Mouse (Mus musculus) C2C12 (cell line): ENCODE measurements at regions not wholly inside any gene's neighbourhood (a gene's known extent, or its start where the extent isn't known, plus 50 kb on each side); places are given as distances from the start of the nearest gene placed in this dataset.

Source experiments
- H3K27me3 ChIP-seq: one replicate; pipeline ENCODE4 v1.6.1; 2011; ENCODE audit not compliant: control insufficient read depth, insufficient read depth, insufficient read length
- H3K36me3 ChIP-seq: one replicate; pipeline ENCODE4 v1.6.1; 2011; ENCODE audit not compliant: control insufficient read depth, insufficient read depth
- H3K4me3 ChIP-seq: one replicate; pipeline ENCODE4 v1.5.1; 2011; ENCODE audit warnings: mild to moderate bottlenecking, control low read depth; ENCODE audit not compliant: poor library complexity, insufficient read depth, severe bottlenecking
- H3K79me2 ChIP-seq: one replicate; pipeline ENCODE4 v1.6.1; 2011; ENCODE audit not compliant: control insufficient read depth, insufficient read depth
- H3K79me3 ChIP-seq: one replicate; pipeline ENCODE4 v1.6.1; 2011; ENCODE audit warnings: low read depth, control low read depth
- H3ac ChIP-seq: one replicate; pipeline ENCODE3; 2011; ENCODE audit warnings: low read depth; ENCODE audit not compliant: control insufficient read depth, insufficient read length
- CEBPB ChIP-seq: IDR thresholded peaks from one replicate; pipeline ENCODE4 v1.6.1; 2011; ENCODE audit warnings: low read depth, mild to moderate bottlenecking, control low read depth, moderate library complexity
- CTCF ChIP-seq: IDR thresholded peaks from one replicate; pipeline ENCODE4 v1.5.1; 2011; ENCODE audit not compliant: control insufficient read depth, insufficient read depth, insufficient read length
- FOSL1 ChIP-seq: IDR thresholded peaks from one replicate; pipeline ENCODE4 v1.8.0; 2011; ENCODE audit warnings: mild to moderate bottlenecking, low read length; ENCODE audit not compliant: poor library complexity, insufficient read depth, severe bottlenecking
- MAX ChIP-seq: IDR thresholded peaks from one replicate; pipeline ENCODE4 v1.6.1; 2011; ENCODE audit warnings: mild to moderate bottlenecking, control low read depth
- MYOD1 ChIP-seq: IDR thresholded peaks from one replicate; pipeline ENCODE4 v1.6.1; 2011; ENCODE audit warnings: low read depth; ENCODE audit not compliant: control insufficient read depth, insufficient read length
- MYOG ChIP-seq: IDR thresholded peaks from one replicate; pipeline ENCODE4 v1.6.1; 2011; ENCODE audit not compliant: control insufficient read depth, insufficient read length; ENCODE audit errors: extremely low read depth
- USF1 ChIP-seq: IDR thresholded peaks from one replicate; pipeline ENCODE4 v1.6.1; 2011; ENCODE audit warnings: low read depth, mild to moderate bottlenecking, control low read depth, moderate library complexity

- Histone ChIP-seq H3K36me3 (no peaks in the 10 kb centered on the region), H3K79me2 (no peaks in the 10 kb centered on the region), H3K27me3 (no peaks in the 10 kb centered on the region), H3ac (no peak overlapping the region), H3K79me3 (no peaks in the 10 kb centered on the region), H3K4me3 (no peak overlapping the region)
- TF ChIP-seq MYOD1, result no peak
- no peak for TF ChIP-seq CTCF
Observed at GRCm38 (mm10) chr13:107923129-107924114, 120.8 kb upstream of the Smim15 start.

DNA sequence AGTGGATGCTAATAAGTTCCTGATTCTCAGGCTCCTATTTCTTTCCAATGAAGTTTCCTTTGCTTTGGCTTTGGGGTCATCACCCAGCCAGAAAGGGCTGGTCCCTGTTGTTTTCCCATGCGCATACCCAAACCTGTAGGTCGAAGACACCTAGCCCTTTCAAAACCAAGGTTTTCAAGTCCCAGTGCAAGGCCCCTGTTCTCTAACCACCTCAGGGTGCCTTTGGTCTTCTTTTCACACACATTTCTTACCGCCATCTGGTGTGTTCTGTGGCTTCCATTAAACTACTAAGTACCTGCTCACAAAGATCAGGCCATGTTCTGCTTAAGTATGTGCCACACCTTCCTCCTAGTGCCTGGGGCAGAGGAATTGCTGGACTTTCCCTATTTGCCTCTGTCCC lies 124.8 kb upstream of the Smim15 start:
- Histone ChIP-seq H3ac (no peak overlapping the region), H3K27me3 (no peaks in the 10 kb centered on the region), H3K79me2 (no peaks in the 10 kb centered on the region), H3K79me3 (no peaks in the 10 kb centered on the region), H3K4me3 (no peak overlapping the region), H3K36me3 (no peaks in the 10 kb centered on the region)
- no peak for TF ChIP-seq FOSL1
- no peak for TF ChIP-seq MYOG
- no peak for TF ChIP-seq USF1
- no peak for TF ChIP-seq CTCF
- no peak for TF ChIP-seq MAX
- TF ChIP-seq MYOD1, result no peak

- H3K4me3 ChIP-seq, result no peak overlapping the region
- no peaks in the 10 kb centered on the region for H3K36me3 ChIP-seq
- no peaks in the 10 kb centered on the region for H3K79me3 ChIP-seq
- no peaks in the 10 kb centered on the region for H3K27me3 ChIP-seq
- no peaks in the 10 kb centered on the region for H3K79me2 ChIP-seq
- TF ChIP-seq CEBPB (no peak), MYOG (no peak)
- no peak overlapping the region for H3ac ChIP-seq
Observed at GRCm38 (mm10) chr13:107918478-107918877, 125.8 kb upstream of the Smim15 start.

DNA sequence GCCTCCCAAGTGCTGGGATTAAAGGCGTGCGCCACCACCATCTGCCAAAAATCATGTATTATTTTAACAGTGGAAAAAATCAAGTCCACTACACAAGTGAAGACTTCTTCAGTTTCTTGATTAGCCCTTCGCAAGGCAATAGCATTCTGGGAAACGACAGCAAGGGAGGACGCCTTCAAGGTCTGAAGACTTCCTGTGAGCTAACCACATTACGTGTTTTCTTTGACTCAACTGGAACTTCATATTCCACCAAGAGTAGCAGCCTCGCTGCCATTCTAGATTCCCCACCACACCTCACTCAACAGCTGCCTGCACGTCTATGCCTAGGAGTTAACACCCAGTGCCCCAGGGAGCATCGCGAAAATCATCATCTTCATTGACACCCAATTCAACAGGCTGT lies 126.2 kb upstream of the Smim15 start:
- Histone ChIP-seq H3ac (no peak overlapping the region), H3K79me3 (no peaks in the 10 kb centered on the region), H3K36me3 (no peaks in the 10 kb centered on the region), H3K27me3 (no peaks in the 10 kb centered on the region), H3K4me3 (no peak overlapping the region), H3K79me2 (no peaks in the 10 kb centered on the region)
- TF ChIP-seq FOSL1 (no peak), CTCF (no peak), MYOG (no peak), CEBPB (no peak), MYOD1 (no peak), USF1 (no peak), MAX (no peak)

GRCm38 (mm10) chr13:107917564-107917963 lies 126.7 kb upstream of the Smim15 start:
- H3K4me3 ChIP-seq, result no peak overlapping the region
- no peaks in the 10 kb centered on the region for H3K27me3 ChIP-seq
- TF ChIP-seq USF1 (no peak), MYOG (no peak), CEBPB (no peak), FOSL1 (no peak), CTCF (no peak), MYOD1 (no peak), MAX (no peak)
- no peaks in the 10 kb centered on the region for H3K79me2 ChIP-seq
- H3K79me3 ChIP-seq, result no peaks in the 10 kb centered on the region
- no peak overlapping the region for H3ac ChIP-seq
- H3K36me3 ChIP-seq, result no peaks in the 10 kb centered on the region

DNA sequence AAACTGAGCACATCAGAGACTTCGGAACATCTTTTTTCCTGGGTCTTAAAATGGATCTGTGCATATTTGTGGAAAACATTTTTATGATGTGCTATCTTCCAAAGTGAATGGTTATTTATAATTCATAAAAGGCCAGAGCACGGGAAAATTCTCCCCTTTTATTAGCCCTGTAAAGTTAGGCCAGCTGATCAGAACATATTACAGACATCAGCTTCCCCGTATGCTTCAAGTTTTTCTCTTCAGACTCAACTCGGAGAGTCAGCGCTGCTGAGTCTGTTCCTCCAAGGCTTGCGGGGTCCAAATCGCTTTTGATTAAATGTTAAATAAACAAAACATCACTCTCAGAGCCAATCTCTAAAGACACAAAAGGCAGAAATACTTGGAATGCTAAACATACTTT lies 134.1 kb upstream of the Smim15 start:
- Histone ChIP-seq H3K79me2 (no peaks in the 10 kb centered on the region), H3K27me3 (no peaks in the 10 kb centered on the region), H3ac (no peak overlapping the region), H3K4me3 (no peak overlapping the region), H3K79me3 (no peaks in the 10 kb centered on the region), H3K36me3 (no peaks in the 10 kb centered on the region)
- no peak for TF ChIP-seq CTCF
- no peak for TF ChIP-seq MYOD1
- TF ChIP-seq MYOG, result no peak
- no peak for TF ChIP-seq CEBPB
- no peak for TF ChIP-seq FOSL1
- no peak for TF ChIP-seq MAX
- no peak for TF ChIP-seq USF1
